Mouse (Mus musculus) frontal cortex, postnatal 10 days (tissue): ENCODE measurements at regions not wholly inside any gene's neighbourhood (a gene's known extent, or its start where the extent isn't known, plus 50 kb on each side); places are given as distances from the start of the nearest gene placed in this dataset.
A peak's percentile ranks its signal among the peaks of the same experiment; 100 is the strongest.

Experiments
- DNase-seq, 2 experiments: peaks; one replicate each; pipeline ENCODE4 v3.0.0; 2022; ENCODE audit warnings: low spot score in 2 of 2, mixed read lengths in 1 of 2

DNA sequence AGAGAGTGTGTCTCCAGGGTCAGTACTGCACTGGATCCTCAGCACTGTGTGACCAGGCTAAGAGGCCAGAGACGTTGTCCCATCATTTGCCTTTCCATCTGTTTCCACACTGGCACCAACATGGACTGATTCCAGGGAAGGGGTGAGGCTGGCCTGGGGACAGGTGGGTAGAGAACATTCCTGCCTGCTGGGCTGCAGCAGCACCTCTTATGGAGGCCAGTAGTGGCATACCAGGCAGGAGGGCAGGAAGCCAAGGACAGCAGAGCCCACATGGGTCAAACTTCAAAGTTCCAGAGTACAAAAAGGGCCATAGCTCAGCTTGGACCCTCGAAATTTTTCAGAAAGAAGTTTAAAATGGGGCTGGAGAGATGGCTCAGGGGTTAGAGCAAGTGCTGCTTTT lies 115.4 kb upstream of the Ercc6l2 start:
- no peak for DNase-seq

DNA sequence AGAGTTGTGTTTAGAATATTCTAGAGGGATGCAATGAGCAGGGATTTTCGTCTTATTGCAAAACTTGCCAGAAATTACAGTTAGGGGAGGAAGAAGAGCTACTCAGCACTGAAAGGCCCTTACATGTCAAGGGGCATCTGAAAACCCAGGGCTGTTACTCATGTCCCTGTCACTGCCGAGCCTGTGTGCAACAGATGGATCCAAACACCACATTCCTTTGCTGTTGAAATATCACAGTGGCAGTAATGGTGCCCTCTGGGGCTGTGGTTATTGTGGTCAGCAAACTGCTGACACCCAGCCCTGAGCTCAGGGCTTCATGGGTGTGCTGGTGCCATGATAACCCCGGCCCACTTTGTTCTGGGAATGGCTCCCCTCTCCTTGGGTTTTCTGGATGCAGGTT lies 114.3 kb upstream of the Ercc6l2 start:
- no peak for DNase-seq

DNA sequence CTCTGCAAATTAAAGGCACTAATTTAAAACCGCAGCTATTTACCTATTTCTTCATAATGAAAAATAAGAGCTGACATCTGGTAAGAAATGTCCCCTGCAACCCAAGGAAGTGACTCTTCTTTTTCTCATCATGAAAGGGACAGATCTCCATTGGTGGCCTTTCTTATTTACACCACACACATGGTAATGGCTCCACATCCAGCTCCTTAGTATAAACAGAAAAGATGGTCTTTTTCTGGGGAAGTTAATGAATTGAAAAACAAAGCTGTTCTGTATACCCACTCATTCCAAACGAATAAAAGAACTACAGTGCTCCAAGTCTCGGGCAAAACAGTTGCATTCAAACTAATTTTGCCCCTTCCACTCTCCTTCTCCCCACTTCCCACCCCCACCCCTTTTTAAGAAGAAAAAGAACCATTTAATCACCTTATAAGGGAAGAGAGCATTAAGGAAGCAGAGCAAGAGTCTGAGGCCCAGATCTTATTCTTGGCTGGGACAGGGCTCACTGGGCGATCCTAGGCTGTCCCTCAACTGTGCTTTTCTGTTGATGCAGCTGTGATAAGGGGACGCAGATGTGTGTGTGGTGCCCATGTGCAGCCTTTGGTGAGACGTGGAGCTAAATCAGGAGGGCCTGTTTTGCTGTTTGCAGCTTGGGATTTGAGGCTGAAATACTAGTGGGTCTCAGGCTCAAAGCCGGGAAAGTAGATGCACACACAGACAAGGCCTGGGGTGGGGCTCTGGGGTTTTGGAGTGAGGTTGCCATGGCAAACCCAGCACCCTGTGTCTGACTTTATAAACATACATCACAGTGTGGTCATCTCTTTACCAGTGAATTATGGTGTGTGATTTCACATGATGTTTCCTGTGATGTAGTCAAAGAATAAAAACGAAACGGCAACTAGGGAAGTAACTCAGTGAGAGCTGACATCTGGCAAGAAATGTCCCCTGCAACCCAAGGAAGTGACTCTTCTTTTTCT lies 113.6 kb upstream of the Ercc6l2 start:
- no peak for DNase-seq

DNA sequence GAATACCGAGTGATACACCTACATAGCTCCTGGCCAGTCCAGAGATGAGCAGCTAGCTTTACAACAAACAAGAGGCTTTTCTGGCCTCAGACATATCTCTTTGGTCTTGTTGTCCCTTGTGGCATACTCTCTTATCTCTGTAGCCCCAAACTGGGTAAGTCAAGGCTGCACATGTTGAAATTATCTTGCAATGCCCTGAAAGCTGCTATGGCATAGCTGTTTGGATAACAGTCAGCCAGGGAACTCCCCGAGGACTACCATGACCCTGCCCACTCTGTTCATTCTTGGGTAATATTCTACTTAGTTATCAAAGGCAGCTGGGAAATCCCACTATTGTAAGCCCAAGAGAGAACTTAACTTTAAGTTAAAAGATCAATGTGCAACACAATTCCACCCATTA lies 106.5 kb upstream of the Ercc6l2 start:
- DNase-seq = no peak

DNA sequence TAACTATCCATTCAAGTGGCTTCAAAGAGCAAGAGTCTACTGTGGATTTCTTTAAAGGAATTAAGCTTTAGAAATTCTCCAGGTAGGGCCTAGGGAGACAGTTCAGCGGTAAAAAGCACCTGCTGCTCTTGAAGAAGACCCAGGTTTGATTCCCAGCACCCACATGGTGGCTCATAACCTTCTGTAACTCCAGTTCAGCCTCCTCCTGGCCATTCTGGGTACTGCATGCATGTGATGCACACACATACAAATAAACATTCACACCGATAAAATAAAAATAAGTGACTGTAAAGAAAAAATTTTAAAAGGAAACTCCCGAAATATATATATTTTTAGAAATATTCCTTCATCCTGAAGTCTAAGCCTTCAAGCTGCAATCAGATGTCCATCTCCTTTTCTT lies 101.9 kb upstream of the Ercc6l2 start:
- DNase-seq = no peak

DNA sequence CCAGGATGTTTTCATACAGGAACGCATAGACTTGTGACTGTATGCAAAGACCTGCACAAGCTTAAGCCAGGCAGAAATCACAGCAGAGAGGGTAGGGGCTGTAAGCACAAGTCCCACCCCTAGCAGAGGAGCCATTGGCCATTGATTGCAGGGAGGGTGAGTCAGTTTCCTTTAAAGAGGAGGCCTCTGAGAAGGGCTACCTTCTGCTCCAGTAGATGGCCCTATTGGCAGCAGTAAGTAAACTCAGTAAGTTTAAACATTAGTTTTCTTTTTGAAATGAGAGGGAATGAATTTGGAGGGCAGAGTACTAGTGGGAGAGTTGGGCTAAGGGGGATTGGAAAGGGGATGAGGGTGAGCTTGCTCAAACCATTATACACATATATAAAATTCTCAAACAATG lies 98.5 kb upstream of the Ercc6l2 start:
- DNase-seq = no peak

DNA sequence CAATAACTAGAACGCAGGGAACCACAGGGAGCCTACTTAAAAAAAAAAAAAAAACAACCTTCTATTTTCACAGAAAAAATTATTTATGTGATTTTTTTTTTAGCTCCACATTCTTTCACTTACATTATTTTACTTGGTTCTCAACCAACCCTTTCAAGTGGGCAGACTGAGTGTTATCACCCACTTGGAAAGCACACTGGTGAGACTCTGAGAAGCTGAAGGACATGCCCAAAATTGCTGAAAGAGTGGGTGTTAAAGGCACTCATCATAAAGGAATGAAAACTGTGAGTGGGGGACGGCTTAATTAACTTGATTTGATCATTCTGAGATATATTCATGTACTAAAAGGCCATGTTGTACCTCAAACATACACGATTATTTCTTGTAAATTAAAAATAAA lies 97.8 kb upstream of the Ercc6l2 start:
- DNase-seq = no peak

DNA sequence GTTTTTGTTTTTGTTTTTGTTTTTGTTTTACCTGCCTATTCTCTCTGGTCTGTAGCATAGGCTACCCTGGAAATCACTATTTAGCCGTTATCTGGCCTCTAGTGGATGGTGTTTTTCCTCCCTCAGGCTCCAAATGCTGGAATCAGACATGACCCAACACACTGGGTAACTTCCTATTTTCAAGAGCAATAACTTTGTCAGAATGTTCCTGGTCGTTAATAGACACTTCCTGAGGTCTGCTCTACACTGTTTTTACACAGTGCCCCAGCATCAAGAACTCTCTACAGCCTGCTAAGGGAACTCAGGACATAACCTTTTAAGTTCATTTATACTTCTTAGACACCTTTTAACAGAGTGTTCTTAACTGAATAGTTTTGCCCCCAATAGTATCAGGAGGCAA lies 96.3 kb upstream of the Ercc6l2 start:
- no peak for DNase-seq

DNA sequence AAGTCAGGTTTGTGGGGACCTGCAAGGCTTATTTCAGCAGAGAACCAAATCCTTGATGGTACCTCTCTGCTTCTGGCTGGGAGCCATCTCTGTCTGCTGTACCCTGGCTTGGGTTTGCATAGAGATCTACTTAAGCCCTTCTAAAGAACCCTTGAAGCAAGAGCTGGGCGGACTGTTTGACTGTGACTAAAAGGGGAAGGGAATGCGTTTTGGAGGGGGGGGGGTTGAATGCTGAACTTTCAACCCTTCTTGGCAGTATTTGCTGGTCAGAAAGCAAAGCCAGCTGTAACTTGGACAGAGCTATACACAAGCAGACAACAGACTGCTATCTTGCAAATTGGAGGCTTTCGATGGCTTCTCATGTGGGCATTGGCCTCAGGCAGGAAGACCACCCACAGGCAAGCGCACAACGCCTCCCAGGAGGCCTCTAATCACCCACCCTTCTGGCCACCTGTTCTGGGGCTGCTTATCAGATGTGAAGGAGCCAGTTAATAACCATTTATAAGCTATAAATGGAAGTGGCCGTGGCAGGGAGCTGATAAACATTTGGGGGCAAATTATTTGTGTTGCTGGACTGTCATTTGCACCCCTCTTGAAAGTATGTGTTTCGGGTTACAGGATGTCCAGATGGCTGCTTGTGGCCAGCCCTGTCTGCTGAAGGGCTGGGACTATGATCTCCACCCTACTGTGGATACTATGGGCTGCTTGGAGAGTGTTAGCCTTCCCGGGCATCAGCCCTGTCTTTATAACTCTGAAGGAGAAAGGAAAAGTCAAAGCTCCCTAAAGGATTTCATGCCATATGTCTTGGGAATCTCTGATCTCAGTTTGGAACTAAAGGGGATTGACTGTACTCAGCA lies 95.5 kb upstream of the Ercc6l2 start:
- no peak for DNase-seq

DNA sequence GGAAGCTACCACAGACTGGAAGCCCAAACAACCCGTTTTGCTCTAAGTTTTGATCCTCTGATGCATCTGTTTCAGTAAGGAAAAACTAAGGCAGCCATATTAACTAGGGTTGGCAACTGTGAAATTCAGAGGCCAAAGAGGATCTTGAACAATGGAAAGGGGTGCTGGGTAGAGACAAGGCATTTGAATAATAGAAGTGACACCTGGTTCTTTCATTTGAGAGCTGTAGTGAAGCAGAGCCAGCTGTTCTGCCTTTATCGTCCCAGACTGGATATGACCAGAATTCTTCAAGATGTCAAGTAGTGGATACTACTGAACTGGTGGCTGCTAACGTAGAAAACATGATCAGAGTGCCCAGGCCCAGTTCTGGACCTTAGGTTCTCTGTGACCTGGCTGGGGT lies 94.4 kb upstream of the Ercc6l2 start:
- no peak for DNase-seq

DNA sequence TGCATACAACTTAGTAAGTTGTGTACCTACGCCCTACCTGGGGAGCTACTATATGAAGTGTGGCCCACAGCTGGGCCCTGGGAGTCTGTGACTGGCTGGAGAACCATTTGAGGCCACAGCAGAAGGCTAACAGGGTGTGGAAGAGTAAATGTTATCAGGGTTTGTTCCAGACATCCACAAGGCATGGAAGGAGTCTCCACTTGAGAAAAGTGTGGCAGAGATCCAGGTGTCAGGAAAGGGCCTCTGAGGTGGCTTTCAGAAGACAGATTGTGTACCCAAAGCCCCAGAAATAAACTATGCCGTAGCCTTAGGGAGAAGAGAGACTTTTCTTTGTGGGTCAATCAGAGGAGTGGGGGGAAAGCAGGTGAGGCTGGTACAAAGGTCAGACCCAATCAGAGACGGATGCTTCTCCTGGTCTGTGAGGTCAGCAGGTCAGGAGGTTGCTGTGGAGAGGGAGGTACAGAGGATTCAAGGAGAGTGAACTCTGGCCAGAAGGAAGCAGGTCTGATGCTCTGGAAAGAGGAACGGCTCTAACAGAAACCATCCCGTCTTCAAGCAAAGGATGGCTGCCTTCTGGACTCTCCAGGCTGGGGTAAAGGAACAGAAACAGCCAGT lies 93.9 kb upstream of the Ercc6l2 start:
- no peak for DNase-seq

DNA sequence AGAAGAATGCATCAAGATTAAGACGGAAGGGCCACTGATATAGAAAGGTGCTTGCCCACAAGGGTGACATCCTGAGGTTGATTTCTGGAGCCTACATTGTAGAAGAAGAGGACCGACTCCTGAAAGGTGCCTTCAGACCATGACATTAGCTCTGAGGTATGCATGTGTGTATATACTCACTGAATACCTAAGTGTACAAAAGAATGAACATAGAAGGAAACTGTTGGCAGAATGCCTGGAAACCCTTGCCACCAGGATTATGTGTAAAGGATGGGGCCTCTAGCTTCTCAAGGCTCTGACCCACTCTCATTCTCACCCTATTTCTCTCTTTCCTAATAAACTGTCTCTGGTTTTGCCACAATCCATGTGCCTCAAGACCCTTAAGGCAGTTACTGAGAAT lies 90.7 kb upstream of the Ercc6l2 start:
- DNase-seq = no peak

DNA sequence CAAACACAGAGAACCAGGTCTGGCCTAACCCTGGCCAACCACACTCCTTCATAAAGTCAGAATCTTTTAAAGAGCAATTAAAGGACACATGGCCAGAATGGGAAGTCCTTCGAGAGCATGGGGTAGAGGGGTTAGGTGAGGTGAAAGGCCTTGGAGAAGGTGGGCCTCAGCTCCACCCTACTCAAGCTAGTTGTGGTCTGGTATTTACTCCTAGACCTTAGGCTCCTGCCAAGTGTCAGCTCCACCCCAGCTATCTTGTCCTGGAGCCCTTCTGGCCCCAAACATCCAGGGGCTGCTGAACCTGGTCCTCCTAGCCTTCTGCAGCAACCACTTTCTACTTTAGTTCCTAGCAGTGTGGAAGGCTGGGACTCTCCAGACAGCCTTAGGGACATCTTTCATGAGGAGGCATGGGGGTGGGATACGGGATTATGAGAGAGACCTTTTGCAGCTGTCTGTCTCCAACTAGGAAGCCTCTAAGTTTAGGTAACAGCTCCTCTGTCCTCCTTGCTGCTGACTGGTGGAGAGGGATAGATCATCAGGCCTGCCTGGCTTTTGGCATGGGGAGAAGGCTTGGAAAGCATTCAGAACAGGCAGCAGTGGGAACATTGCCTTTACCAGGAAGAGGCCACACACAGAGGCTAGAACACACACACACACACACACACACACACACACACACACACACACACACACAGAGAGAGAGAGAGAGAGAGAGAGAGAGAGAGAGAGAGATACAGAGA lies 90.0 kb upstream of the Ercc6l2 start:
- DNase-seq = no peak

DNA sequence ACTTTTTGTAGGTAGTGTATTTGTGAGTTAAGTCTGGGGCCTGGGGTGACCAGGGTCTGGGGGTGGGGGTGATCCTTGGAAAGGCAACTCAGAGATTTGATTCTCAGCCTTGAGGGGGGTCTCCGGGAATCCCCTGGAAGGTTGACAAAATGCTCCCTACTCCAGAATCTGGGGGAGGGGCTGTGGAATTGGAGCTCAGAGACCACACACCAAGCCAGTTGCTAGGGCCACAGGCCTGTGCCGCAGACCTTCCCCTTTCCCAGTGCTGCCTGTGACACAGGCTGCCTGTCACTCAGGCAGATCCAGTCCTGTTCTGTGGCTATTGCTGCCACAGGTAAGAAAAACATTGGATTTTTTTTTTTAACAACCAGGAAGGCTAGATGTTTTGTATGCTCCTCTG lies 89.0 kb upstream of the Ercc6l2 start:
- DNase-seq = no peak

DNA sequence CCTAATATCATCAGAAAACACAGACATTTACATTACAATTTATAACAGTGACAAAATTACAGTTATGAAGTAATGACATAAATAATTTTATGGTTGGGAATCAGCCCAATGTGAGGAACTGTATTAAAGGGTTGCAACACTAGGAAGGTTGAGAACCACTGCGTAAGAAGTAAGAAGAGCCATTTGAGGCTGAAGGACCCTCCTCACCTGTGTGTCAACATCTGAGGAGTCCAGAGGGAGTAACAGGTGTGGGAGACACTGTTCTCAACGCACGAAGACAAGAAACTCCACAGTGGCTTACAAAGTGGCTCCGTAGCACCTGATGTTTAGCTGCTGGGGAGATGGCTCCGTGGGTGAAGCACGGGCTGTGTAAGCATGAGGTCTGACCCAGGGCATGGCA lies 88.5 kb upstream of the Ercc6l2 start:
- DNase-seq = no peak

DNA sequence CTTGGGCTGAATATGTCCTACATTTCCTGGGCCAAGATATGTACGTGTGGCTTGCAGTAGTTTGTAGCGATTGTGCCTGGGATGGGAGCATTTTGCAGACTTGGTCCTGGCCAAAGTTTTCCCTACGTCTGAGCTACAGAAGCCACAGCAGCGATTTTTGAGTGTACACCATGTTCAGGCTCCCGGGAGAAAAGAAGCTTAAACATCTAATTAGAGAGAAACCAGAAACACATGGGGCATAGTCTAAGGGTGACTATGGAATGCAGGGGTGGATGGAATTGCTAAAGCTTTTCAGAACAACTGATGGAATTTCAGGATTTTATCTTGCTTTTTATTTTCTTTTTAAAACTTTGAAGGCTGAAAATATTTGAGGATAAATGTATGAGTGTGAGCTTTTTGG lies 79.3 kb upstream of the Ercc6l2 start:
- no peak for DNase-seq

DNA sequence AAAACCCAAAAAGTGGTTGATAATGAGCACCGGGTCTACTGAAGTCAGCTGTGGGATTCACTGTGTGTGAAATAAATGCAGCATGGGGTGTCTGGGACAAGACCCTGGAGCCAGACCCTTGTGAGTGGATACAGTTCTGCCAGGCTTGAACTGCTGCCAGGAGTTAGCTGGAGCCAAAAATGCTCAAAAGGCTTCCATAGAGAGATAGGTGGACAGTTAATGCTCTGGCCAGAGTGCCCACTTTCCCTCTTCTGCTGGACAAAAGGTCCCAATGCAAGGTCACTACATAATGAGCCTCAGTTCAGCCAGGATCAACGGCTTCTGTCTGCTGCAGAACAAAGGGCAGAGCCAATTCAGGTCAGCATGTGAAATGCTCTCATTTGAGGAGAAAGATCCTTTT lies 73.2 kb upstream of the Ercc6l2 start:
- DNase-seq = peak; percentile 27 to 33

DNA sequence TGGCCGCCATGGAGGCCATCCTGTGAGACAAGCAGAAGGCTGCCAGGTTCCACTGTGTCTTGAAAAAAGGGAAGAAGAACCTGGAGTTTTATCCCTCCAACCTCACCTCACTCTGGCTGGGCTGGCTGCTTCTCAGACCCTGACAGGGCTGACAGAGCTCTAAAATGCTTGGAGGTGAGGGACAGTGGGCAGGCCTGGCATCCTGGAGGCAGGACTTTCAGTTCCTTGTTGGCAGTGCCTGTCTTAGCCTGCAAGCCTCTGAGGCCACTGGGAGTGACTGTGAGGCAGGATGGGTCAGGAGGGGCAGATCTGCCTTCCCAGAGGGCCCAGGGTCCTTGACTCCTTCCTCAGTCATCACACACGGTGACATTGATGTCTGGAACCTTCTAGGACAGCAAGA lies 66.3 kb upstream of the Ercc6l2 start:
- DNase-seq = no peak

DNA sequence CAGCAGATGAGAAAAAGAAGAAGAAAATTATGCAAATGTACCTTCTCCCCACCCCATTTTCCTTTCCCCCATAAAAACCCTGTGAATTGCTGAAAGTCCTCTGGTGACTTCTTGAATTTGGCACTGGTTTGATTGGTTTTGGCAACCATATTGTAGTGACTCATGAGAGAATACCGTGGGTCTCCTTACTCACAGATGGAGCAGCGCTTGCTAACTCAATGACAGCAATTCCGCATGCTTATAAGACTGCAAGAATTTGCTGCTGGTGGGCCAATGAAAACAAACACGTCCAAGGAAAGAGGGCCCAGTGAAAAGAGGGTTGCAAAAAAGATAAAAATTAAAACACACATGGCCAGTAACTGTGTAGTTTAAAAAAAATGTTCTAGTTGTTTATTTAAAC lies 65.0 kb upstream of the Ercc6l2 start:
- DNase-seq = no peak

DNA sequence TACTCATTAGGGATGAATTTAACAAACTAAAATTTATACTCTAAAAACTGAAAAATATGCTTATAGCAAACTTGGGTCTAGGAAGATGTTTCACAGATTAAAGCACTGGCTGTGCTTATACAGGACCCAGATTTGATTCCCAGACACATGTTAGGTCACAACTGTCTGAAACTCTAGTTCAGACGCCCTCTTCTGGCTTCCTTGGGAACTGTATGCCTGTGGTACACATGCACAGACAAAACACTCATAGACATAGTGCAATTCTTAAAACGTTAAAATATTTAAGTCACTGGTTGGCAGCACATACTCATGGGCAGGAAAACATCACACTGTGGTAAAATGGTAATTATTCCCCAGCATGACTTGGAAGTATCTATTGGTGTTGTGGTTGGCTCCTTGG lies 63.8 kb upstream of the Ercc6l2 start:
- no peak for DNase-seq

DNA sequence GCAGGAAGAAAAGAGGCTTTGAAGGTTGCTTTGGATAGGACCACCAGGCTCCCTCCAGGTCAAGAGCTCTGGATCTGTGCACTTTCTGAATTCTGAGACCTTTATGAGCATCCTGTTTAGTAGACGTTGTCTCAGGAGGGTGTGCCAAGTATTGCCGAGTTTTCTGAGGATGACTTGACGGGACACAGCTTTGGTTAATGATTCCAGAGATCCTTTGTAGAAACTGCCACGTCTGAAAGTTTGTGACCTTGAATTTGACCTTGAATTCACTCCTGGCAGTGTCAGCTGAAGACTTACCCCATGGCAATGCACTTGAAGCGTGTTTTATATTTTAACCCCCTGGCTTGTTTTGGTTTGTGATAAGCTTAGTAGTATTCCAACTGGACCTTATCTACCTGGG lies 58.0 kb upstream of the Ercc6l2 start:
- no peak for DNase-seq

DNA sequence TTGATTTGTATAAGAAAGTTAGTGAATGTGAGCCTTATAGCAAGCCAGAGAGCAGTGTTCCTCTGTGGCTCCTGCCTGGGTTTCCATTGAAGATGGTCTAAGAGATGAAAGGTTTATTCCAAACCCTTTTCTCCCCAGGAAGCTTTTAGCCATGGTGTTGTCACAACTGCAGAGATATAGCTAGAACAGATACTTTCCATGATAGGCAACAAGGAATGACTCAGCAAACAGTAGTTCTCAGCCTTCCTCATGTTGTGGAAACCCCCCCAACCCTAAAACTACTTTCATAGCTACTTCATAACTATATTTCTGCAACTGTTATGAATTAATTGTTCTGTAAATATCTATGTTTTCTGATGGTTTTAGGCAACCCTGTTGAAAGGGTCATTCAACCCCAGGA lies 53.5 kb upstream of the Ercc6l2 start:
- DNase-seq = no peak
